Mouse (Mus musculus): Measurements from ENCODE around the gene Adpgk. TPM values are rescaled to one million over a fixed set of nuclear protein-coding genes. Genes with fewer than 3 reads are reported as not detected.

Gene Adpgk
- polyA plus RNA-seq, 1 experiment from 2014 or later: 25.4 TPM

DNA sequence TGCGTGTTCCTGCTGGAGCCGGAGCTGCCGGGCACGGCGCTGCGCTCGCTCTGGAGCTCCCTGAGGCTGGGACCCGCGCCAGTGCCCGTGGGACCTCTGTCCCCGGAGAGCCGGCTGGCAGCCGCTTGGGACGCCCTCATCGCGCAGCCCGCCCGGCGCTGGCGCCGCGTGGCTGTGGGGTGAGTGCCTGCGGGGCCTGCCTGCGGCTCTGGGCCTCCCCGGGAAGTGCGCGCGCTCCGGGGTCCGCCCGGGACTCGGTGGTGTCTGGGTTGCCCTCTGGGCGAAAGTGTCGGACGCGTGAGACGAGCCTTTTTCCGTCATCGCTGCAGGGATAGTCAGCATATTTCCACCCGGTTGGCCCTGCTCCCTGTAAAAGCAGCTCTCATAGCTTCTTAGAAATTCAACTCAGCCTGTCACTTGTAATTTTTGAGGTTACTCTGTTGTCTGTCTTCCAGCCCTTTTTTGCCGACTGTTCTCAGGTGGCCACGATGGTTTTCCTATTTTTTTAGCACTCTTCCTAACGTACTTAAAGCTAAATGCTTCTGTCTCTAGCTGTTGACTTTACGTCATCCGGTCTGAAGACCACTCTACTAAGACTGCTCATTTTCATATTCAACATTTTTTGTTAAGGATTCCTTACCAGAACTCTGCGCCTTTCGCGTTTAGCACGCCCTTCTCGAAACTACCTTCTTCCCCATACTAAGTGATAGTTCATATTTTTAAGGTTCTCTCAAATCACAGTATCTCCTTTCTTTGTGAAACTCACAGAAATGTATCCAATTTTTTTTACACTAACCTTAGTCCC, 532 bp downstream of the Adpgk start:
- Histone ChIP-seq H3K36me3 (replicated peaks) (no peaks in the 10 kb centered on the region), H3K9me3 (replicated peaks) (no peaks in the 10 kb centered on the region), H3K27ac (replicated peaks) (peak overlapping the region; percentile 88), H3K4me2 (peak overlapping the region; percentile 99), H3K4me3 (replicated peaks) (peak overlapping the region; percentile 95), H3K9ac (peak overlapping the region; percentile 89), H3K27me3 (no peaks in the 10 kb centered on the region), H3K4me1 (replicated peaks) (peaks cover 83% of the 10 kb centered on the region)
- WGBS (ENCODE audit: insufficient replicate concordance): 1% methylated on average over 49 of the region's 50 CpGs
- peak; percentile 68 for ATAC-seq (ENCODE audit: insufficient read depth)

GRCm38 (mm10) chr9:59292493-59292875, 1.1 kb downstream of the Adpgk start:
- Histone ChIP-seq H3K4me2 (peak overlapping the region; percentile 99), H3K27me3 (no peaks in the 10 kb centered on the region), H3K9ac (peak overlapping the region; percentile 89), H3K4me3 (replicated peaks) (peak overlapping the region; percentile 95), H3K9me3 (replicated peaks) (no peaks in the 10 kb centered on the region), H3K4me1 (replicated peaks) (peaks cover 78% of the 10 kb centered on the region), H3K27ac (replicated peaks) (peak overlapping the region; percentile 88; the same call in 1 of the 2 replicates), H3K36me3 (replicated peaks) (peaks cover 2% of the 10 kb centered on the region)
- 15% methylated on average over 3 of the region's 3 CpGs for WGBS (ENCODE audit: insufficient replicate concordance)
- ATAC-seq (ENCODE audit: insufficient read depth): no peak

DNA sequence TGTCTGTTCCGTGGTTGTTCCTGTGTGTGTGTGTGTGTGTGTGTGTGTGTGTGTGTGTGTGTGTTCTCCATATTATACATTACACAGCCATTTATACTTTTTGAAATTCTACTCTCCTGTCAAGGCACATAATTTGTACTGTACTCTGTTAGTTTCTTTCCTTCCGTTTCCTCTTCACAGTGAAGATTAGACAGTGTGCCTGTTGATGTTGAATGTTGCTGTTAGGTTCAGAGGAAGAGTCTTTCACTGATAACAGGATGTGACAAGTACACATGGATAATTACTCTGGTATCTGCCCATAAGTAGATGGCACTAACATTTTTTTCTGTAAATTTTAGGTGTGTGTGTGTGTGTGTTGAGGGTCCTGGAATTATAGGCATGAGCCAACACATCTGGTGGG, 5.1 kb downstream of the Adpgk start:
- no peaks in the 10 kb centered on the region for H3K9me3 ChIP-seq (replicated peaks)
- peaks cover 36% of the 10 kb centered on the region for H3K36me3 ChIP-seq (replicated peaks)
- peaks cover 41% of the 10 kb centered on the region for H3K4me1 ChIP-seq (replicated peaks)
- no peaks in the 10 kb centered on the region for H3K27me3 ChIP-seq
- no peak overlapping the region for H3K27ac ChIP-seq (replicated peaks)
- H3K4me3 ChIP-seq (replicated peaks): no peak overlapping the region
- 50% methylated on average over 2 of the region's 2 CpGs for WGBS (ENCODE audit: insufficient replicate concordance)
- H3K4me2 ChIP-seq: no peak overlapping the region; the same call in 1 of the 2 replicates
- no peak for ATAC-seq (ENCODE audit: insufficient read depth)
- H3K9ac ChIP-seq: no peak overlapping the region

DNA sequence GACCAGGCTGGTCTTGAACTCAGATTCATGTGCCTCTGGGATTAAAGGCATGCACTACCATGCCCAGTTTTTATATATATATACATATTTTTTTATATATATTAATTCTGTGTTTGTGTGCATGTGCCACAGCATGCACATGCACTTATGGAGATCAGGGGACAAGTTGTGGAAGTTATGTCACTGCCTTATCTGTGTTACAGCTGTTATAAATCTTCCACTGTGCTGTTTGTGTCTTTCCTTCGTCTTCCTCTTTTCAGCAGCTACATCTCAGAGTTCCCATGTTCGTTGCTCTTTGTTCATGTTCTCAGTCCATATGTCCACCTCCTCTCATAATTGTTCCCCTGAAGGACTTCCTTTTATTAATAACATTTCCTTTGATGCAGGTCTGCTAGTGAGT, 16.5 kb downstream of the Adpgk start:
- Histone ChIP-seq H3K27ac (replicated peaks) (no peak overlapping the region), H3K4me2 (no peak overlapping the region), H3K4me1 (replicated peaks) (0 out of 2 replicates have a peak, but pooled peaks cover 2% of the 10 kb centered on the region), H3K9ac (no peak overlapping the region), H3K4me3 (replicated peaks) (no peak overlapping the region), H3K36me3 (replicated peaks) (peaks cover 66% of the 10 kb centered on the region), H3K9me3 (replicated peaks) (no peaks in the 10 kb centered on the region), H3K27me3 (no peaks in the 10 kb centered on the region)
- ATAC-seq (ENCODE audit: insufficient read depth): no peak
- 41% methylated on average over 2 of the region's 2 CpGs for WGBS (ENCODE audit: insufficient replicate concordance)

GRCm38 (mm10) chr9:59310582-59311283, 19.4 kb downstream of the Adpgk start:
- Histone ChIP-seq H3K27me3 (no peaks in the 10 kb centered on the region), H3K4me2 (no peak overlapping the region), H3K36me3 (replicated peaks) (peaks cover 76% of the 10 kb centered on the region), H3K27ac (replicated peaks) (no peak overlapping the region), H3K4me1 (replicated peaks) (no peaks in the 10 kb centered on the region), H3K9ac (no peak overlapping the region), H3K9me3 (replicated peaks) (no peaks in the 10 kb centered on the region), H3K4me3 (replicated peaks) (no peak overlapping the region)
- no peak for ATAC-seq (ENCODE audit: insufficient read depth)
- WGBS (ENCODE audit: insufficient replicate concordance): 85% methylated on average over 8 of the region's 8 CpGs

DNA sequence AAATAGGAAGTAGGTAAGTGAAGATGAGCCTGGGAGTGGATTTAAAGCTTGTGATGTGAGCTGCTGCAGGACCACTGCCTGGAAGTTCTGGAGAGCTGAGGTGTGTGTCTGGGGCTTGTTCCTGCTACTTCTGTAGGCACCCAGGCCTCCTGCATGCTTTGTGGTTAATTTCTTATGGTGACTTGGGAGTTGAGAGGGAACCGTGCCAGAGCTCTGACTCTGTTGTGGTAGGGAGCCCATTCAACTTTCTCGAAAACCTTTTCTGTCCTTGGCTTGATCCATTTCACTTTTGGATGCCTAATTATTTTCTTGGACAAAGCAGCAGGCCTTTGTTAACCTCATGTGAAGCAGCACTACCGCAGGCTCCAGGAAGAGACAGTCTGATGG, 19.9 kb downstream of the Adpgk start:
- 84% methylated on average over 3 of the region's 3 CpGs for WGBS (ENCODE audit: insufficient replicate concordance)
- Histone ChIP-seq H3K9ac (no peak overlapping the region), H3K4me1 (replicated peaks) (no peaks in the 10 kb centered on the region), H3K27ac (replicated peaks) (no peak overlapping the region), H3K9me3 (replicated peaks) (no peaks in the 10 kb centered on the region), H3K27me3 (no peaks in the 10 kb centered on the region), H3K36me3 (replicated peaks) (peaks cover 72% of the 10 kb centered on the region), H3K4me3 (replicated peaks) (no peak overlapping the region), H3K4me2 (no peak overlapping the region)
- ATAC-seq (ENCODE audit: insufficient read depth): no peak

- WGBS (ENCODE audit: insufficient replicate concordance): 81% methylated on average over 3 of the region's 3 CpGs
- no peaks in the 10 kb centered on the region for H3K27me3 ChIP-seq
- ATAC-seq (ENCODE audit: insufficient read depth): no peak
- no peak overlapping the region for H3K4me3 ChIP-seq (replicated peaks)
- no peaks in the 10 kb centered on the region for H3K9me3 ChIP-seq (replicated peaks)
- H3K4me1 ChIP-seq (replicated peaks): no peaks in the 10 kb centered on the region
- no peak overlapping the region for H3K4me2 ChIP-seq
- H3K27ac ChIP-seq (replicated peaks): no peak overlapping the region
- no peak overlapping the region for H3K9ac ChIP-seq
- H3K36me3 ChIP-seq (replicated peaks): peaks cover 41% of the 10 kb centered on the region
Measured at GRCm38 (mm10) chr9:59316206-59316605, 24.8 kb downstream of the Adpgk start.

DNA sequence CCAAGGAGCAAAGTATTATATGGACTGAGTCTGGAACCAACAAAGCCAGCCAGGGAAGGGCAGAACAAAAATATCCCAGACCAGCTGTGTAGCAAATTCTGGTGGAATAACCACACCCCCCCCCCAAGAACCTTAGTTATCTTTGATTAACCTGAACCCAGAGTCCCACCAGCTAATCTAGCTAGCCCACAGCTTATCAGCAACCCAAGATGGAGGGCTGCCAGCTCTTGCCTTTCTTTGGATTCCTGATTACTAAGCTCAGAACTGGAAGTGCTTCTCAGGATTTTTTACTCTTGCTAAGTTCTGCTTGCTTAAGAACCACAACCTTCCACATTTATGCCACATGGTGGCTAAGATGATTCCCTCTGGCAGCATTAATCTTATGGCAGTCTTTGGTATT, 33.0 kb downstream of the Adpgk start:
- Histone ChIP-seq H3K9ac (no peak overlapping the region), H3K27me3 (no peaks in the 10 kb centered on the region), H3K36me3 (replicated peaks) (peaks cover 28% of the 10 kb centered on the region; the same call in 1 of the 2 replicates), H3K27ac (replicated peaks) (no peak overlapping the region), H3K9me3 (replicated peaks) (no peaks in the 10 kb centered on the region), H3K4me1 (replicated peaks) (peaks cover 13% of the 10 kb centered on the region), H3K4me2 (no peak overlapping the region), H3K4me3 (replicated peaks) (no peak overlapping the region)
- peak; percentile 58; the same call in 1 of the 2 replicates for ATAC-seq (ENCODE audit: insufficient read depth)

- H3K36me3 ChIP-seq (replicated peaks): 0 out of 2 replicates have a peak, but pooled peaks cover 6% of the 10 kb centered on the region
- 82% methylated on average over 5 of the region's 5 CpGs for WGBS (ENCODE audit: insufficient replicate concordance)
- no peaks in the 10 kb centered on the region for H3K9me3 ChIP-seq (replicated peaks)
- no peak for ATAC-seq (ENCODE audit: insufficient read depth)
- no peak overlapping the region for H3K4me3 ChIP-seq (replicated peaks)
- peaks cover under 1% of the 10 kb centered on the region; the same call in 1 of the 2 replicates for H3K4me1 ChIP-seq (replicated peaks)
- no peak overlapping the region for H3K4me2 ChIP-seq
- no peak overlapping the region for H3K27ac ChIP-seq (replicated peaks)
- no peaks in the 10 kb centered on the region for H3K27me3 ChIP-seq
- H3K9ac ChIP-seq: no peak overlapping the region
Measured at GRCm38 (mm10) chr9:59330055-59330454, 38.7 kb downstream of the Adpgk start.

GRCm38 (mm10) chr9:59336539-59336938, 45.2 kb downstream of the Adpgk start:
- no peak overlapping the region for H3K4me2 ChIP-seq
- no peaks in the 10 kb centered on the region for H3K27me3 ChIP-seq
- H3K27ac ChIP-seq (replicated peaks): no peak overlapping the region
- H3K4me1 ChIP-seq (replicated peaks): peaks cover 11% of the 10 kb centered on the region
- no peaks in the 10 kb centered on the region for H3K9me3 ChIP-seq (replicated peaks)
- WGBS (ENCODE audit: insufficient replicate concordance): 54% methylated on average over 3 of the region's 3 CpGs
- ATAC-seq (ENCODE audit: insufficient read depth): no peak
- H3K36me3 ChIP-seq (replicated peaks): no peaks in the 10 kb centered on the region; the same call in 1 of the 2 replicates
- no peak overlapping the region for H3K4me3 ChIP-seq (replicated peaks)
- no peak overlapping the region for H3K9ac ChIP-seq

GRCm38 (mm10) chr9:59337889-59338288, 46.5 kb downstream of the Adpgk start:
- Histone ChIP-seq H3K9ac (no peak overlapping the region), H3K9me3 (replicated peaks) (no peaks in the 10 kb centered on the region), H3K4me3 (replicated peaks) (no peak overlapping the region), H3K4me1 (replicated peaks) (peaks cover 11% of the 10 kb centered on the region), H3K4me2 (no peak overlapping the region), H3K27ac (replicated peaks) (no peak overlapping the region), H3K27me3 (no peaks in the 10 kb centered on the region), H3K36me3 (replicated peaks) (no peaks in the 10 kb centered on the region; the same call in 1 of the 2 replicates)
- 81% methylated on average over 5 of the region's 5 CpGs for WGBS (ENCODE audit: insufficient replicate concordance)
- ATAC-seq (ENCODE audit: insufficient read depth): no peak
